12 mouse cellular contexts compared by ENCODE assay signal in genomic region chr7:115056992-115057645, GRCm38 (mm10).
DNase-seq lines count a peak whose midpoint lies in the region; ATAC-seq and TF ChIP-seq lines count a peak whose summit lies in the region.
"Had no signal": no experiment of that assay in that cellular context is flagged by ENCODE, and none has a peak within 500 bp of the region (broad histone marks: within the 10 kb centered on the region; RNA-seq: fewer than 3 reads in every experiment).

No protein-coding gene starts in this region.

- H3K9me3 ChIP-seq in forebrain, embryonic 13.5 days (replicated peaks) = no peaks in the 10 kb centered on the region
- H3K9me3 ChIP-seq in forebrain, embryonic 15.5 days = no peaks in the 10 kb centered on the region
- no peaks in the 10 kb centered on the region for H3K9me3 ChIP-seq in embryonic facial prominence, embryonic 14.5 days (ENCODE audit: control insufficient read depth, low read length)
- no peaks in the 10 kb centered on the region for H3K9me3 ChIP-seq in midbrain, embryonic 14.5 days (ENCODE audit: control insufficient read depth, low read length)

- 0 out of 2 replicates have a peak, but pooled peaks cover 5% of the 10 kb centered on the region for H3K27me3 ChIP-seq in forebrain, embryonic 13.5 days
- no peaks in the 10 kb centered on the region for H3K27me3 ChIP-seq in forebrain, embryonic 15.5 days
- no peaks in the 10 kb centered on the region for H3K27me3 ChIP-seq in embryonic facial prominence, embryonic 14.5 days (replicated peaks; ENCODE audit: control insufficient read depth, insufficient read depth, low read length)
- H3K27me3 ChIP-seq in midbrain, embryonic 14.5 days (ENCODE audit: control insufficient read depth, insufficient read depth, low read length) = peaks cover 13% of the 10 kb centered on the region; the same call in 1 of the 2 replicates
- H3K27me3 ChIP-seq in heart, adult 2 months (ENCODE audit: control insufficient read depth, insufficient read depth, low read length) = no peaks in the 10 kb centered on the region

- no peak for TF ChIP-seq CTCF in heart, adult 2 months (IDR thresholded peaks at IDR 0.05)

- no peak overlapping the region for H3K4me2 ChIP-seq in forebrain, embryonic 13.5 days
- H3K4me2 ChIP-seq in forebrain, embryonic 15.5 days (replicated peaks) = no peak overlapping the region
- H3K4me2 ChIP-seq in embryonic facial prominence, embryonic 14.5 days (ENCODE audit: low read depth, low read length) = no peak overlapping the region
- H3K4me2 ChIP-seq in midbrain, embryonic 14.5 days (ENCODE audit: low read length) = no peak overlapping the region

- no peak for TF ChIP-seq POLR2A in heart, adult 2 months (IDR thresholded peaks at IDR 0.05; ENCODE audit: insufficient read depth, low read depth, low read length)

- no peak overlapping the region for H3K4me3 ChIP-seq in forebrain, embryonic 13.5 days
- H3K4me3 ChIP-seq in forebrain, embryonic 15.5 days = no peak overlapping the region
- H3K4me3 ChIP-seq in embryonic facial prominence, embryonic 14.5 days (ENCODE audit: low read depth, low read length) = no peak overlapping the region
- H3K4me3 ChIP-seq in midbrain, embryonic 14.5 days (replicated peaks; ENCODE audit: low read depth, low read length) = no peak overlapping the region
- H3K4me3 ChIP-seq in heart, adult 2 months = no peak overlapping the region

- no peak overlapping the region for H3K9ac ChIP-seq in forebrain, embryonic 13.5 days
- H3K9ac ChIP-seq in forebrain, embryonic 15.5 days (replicated peaks) = no peak overlapping the region
- H3K9ac ChIP-seq in embryonic facial prominence, embryonic 14.5 days (ENCODE audit: low read depth, low read length) = no peak overlapping the region
- no peak overlapping the region for H3K9ac ChIP-seq in midbrain, embryonic 14.5 days (replicated peaks; ENCODE audit: low read length)
- H3K9ac ChIP-seq in heart, adult 2 months (ENCODE audit: low read depth, low read length) = no peak overlapping the region

- TF ChIP-seq EP300 in heart, adult 2 months (IDR thresholded peaks at IDR 0.05; ENCODE audit: insufficient read depth, low read depth, low read length) = no peak

- peak; percentile 36; the same call in 1 of the 2 replicates for ATAC-seq in forebrain, embryonic 13.5 days
- no peak for ATAC-seq in forebrain, embryonic 15.5 days (replicated peaks)
- no peak for ATAC-seq in embryonic facial prominence, embryonic 14.5 days (ENCODE audit: low read depth)
- ATAC-seq in midbrain, embryonic 14.5 days (ENCODE audit: low FRiP score, low TSS enrichment) = peak; percentile 46; the same call in 1 of the 2 replicates

- WGBS in forebrain, embryonic 13.5 days = 22% methylated on average over 3 of the region's 3 CpGs
- WGBS in forebrain, embryonic 15.5 days = 10% methylated on average over 3 of the region's 3 CpGs
- WGBS in embryonic facial prominence, embryonic 14.5 days = 43% methylated on average over 3 of the region's 3 CpGs
- 12% methylated on average over 3 of the region's 3 CpGs for WGBS in midbrain, embryonic 14.5 days
- 61% methylated on average over 3 of the region's 3 CpGs for WGBS in heart, adult 2 months

- H3K79me2 ChIP-seq in heart, adult 2 months (replicated peaks; ENCODE audit: control insufficient read depth, insufficient read depth, low read length) = no peaks in the 10 kb centered on the region

- intact Hi-C loops in heart, adult 2 months (cut with DNase I) = no loop called here

- peaks cover 26% of the 10 kb centered on the region for H3K4me1 ChIP-seq in forebrain, embryonic 13.5 days
- peaks cover 10% of the 10 kb centered on the region for H3K4me1 ChIP-seq in forebrain, embryonic 15.5 days
- H3K4me1 ChIP-seq in embryonic facial prominence, embryonic 14.5 days (ENCODE audit: control insufficient read depth, insufficient read depth, low read length) = no peaks in the 10 kb centered on the region
- H3K4me1 ChIP-seq in midbrain, embryonic 14.5 days (ENCODE audit: control insufficient read depth, insufficient read depth, low read length) = peaks cover 22% of the 10 kb centered on the region
- no peaks in the 10 kb centered on the region for H3K4me1 ChIP-seq in heart, adult 2 months (ENCODE audit: control insufficient read depth, insufficient read depth, low read length)

- H3K27ac ChIP-seq in forebrain, embryonic 13.5 days = no peak overlapping the region
- H3K27ac ChIP-seq in forebrain, embryonic 15.5 days (replicated peaks) = no peak overlapping the region
- H3K27ac ChIP-seq in embryonic facial prominence, embryonic 14.5 days (replicated peaks; ENCODE audit: low read depth, low read length) = no peak overlapping the region
- H3K27ac ChIP-seq in midbrain, embryonic 14.5 days (replicated peaks; ENCODE audit: low read depth, low read length) = no peak overlapping the region
- H3K27ac ChIP-seq in heart, adult 2 months = no peak overlapping the region

- peak; percentile 12 for DNase-seq in ES-CJ7 (ENCODE audit: low read depth, low spot score)
- peak; percentile 16 for DNase-seq in embryonic facial prominence, embryonic 14.5 days (ENCODE audit: low spot score)
- DNase-seq in midbrain, embryonic 14.5 days = peak; percentile 53
- DNase-seq in adrenal gland, postnatal 25 days = no peak
- no peak for DNase-seq in right cerebral cortex, postnatal 10 days (ENCODE audit: low spot score in 2 of 2)
- no peak for DNase-seq in heart, adult 2 months
- DNase-seq: B cell, adult 2 months; kidney, postnatal 10 days; layer of hippocampus, postnatal 36 days; right cerebral cortex, adult 18-20 months had no signal

- H3K36me3 ChIP-seq in forebrain, embryonic 13.5 days (ENCODE audit: poor library complexity, severe bottlenecking) = no peaks in the 10 kb centered on the region
- no peaks in the 10 kb centered on the region for H3K36me3 ChIP-seq in forebrain, embryonic 15.5 days
- H3K36me3 ChIP-seq in embryonic facial prominence, embryonic 14.5 days (ENCODE audit: control insufficient read depth, insufficient read depth, low read length) = no peaks in the 10 kb centered on the region
- H3K36me3 ChIP-seq in midbrain, embryonic 14.5 days (ENCODE audit: control insufficient read depth, insufficient read depth, low read length) = no peaks in the 10 kb centered on the region
- no peaks in the 10 kb centered on the region for H3K36me3 ChIP-seq in heart, adult 2 months (ENCODE audit: control insufficient read depth, insufficient read depth, low read length)

Comparison
In these comparisons a context has a peak if more than half of its experiments do, and no peak if none do; other contexts are left out.
1. ATAC-seq: peak in forebrain, embryonic 13.5 days (single experiment) and midbrain, embryonic 14.5 days (single experiment); none in forebrain, embryonic 15.5 days (single experiment) and embryonic facial prominence, embryonic 14.5 days (single experiment).
2. DNase-seq: peak in ES-CJ7 (single experiment), embryonic facial prominence, embryonic 14.5 days (single experiment) and midbrain, embryonic 14.5 days (single experiment); none in adrenal gland, postnatal 25 days (single experiment), right cerebral cortex, postnatal 10 days (0 of 2) and heart, adult 2 months (0 of 2).